Mouse (Mus musculus): ENCODE measurements at regions not wholly inside any gene's neighbourhood (a gene's known extent, or its start where the extent isn't known, plus 50 kb on each side); places are given as distances from the start of the nearest gene placed in this dataset.

DNA sequence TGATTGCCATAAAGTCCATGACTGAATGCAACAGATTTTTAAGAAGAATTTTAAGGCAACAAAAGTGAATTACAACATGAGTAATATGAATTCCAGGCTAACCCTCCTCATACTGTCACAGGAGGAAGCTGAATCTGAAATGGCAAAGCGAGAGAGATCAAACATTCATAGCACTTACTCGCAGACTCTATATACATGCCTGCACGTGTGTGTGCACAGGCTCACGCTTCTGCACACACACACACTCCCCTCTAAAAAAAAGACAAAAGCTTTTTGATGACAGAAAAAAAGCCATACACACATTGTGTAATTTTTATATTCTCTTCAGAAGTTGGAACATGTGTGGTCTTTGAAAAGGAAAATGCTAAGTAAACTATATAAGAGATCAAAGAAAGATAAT lies 391.1 kb upstream of the Xrcc4 start:
- TF ChIP-seq CTCF (IDR thresholded peaks at IDR 0.05; ENCODE audit: insufficient read depth, low read length) (no peak), POLR2A (IDR thresholded peaks at IDR 0.05; ENCODE audit: borderline replicate concordance, extremely low read depth, low read depth, low read length) (no peak)

All from lung, adult 2 months (tissue).